Mouse (Mus musculus): Measurements from ENCODE around the gene Zbtb24. TPM values are rescaled to one million over a fixed set of nuclear protein-coding genes. Genes with fewer than 3 reads are reported as not detected.
"Not testable (repeated sequence)": the region's sequence is repeated elsewhere in the genome, so short reads cannot be mapped to it uniquely, and the experiment has no call there.

The Zbtb24 gene
- 14.6 and 14.8 TPM in 2 replicates for polyA plus RNA-seq (2015; fragmentation: Nextera tagmentation; extraction: Ambion mirVana)

DNA sequence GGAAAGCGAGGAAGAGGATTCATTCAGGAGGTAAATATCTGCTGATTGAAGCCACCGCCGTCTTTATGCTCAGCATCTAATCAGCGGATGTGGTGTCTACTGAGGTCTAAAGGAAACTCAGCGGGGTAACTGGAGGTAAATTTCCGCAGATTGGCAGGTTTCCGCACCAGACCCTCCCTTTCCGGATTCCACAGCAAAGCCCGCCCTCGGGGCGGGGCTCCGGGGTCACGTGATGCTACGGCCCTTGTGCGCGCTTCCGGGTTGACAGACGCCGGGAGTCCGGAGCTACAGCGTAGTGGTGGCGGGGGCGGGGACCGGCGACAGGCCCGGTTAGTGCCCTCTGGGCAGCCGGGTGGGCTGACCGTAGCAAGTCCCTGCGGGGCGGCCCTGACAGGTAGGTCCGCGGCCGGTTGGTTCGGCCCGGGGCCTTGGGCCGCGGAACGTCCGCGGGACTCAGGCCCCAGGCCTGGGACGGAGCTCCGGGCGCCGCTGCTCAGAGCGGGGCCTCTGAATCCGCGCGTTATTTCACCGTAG, at the start of gene Zbtb24:
Gene Zbtb24, plus strand, starts transcription at position 247 of the 534 bp plus-strand sequence.
- Histone ChIP-seq H3K9me3 (ENCODE audit: low read length) (no peaks in the 10 kb centered on the region), H3K27ac (ENCODE audit: low read length) (peak within 1 kb of the TSS; percentile 92), H3K4me1 (ENCODE audit: insufficient read depth, low read depth, low read length) (no peaks in the 10 kb centered on the region), H3K4me2 (replicated peaks; ENCODE audit: low read depth, low read length) (peak within 1 kb of the TSS; percentile 77), H3K4me3 (ENCODE audit: low read depth, low read length) (peak within 1 kb of the TSS; percentile 91), H3K27me3 (replicated peaks; ENCODE audit: insufficient read depth, low read length) (no peaks in the 10 kb centered on the region), H3K9ac (replicated peaks; ENCODE audit: low read depth) (peak within 1 kb of the TSS; percentile 93), H3K36me3 (ENCODE audit: insufficient read depth, low read length) (0 out of 2 replicates have a peak, but pooled peaks cover 4% of the 10 kb centered on the region)
- WGBS = 2% methylated on average over 43 of the region's 49 CpGs
- ATAC-seq (peak; percentile 98), DNase-seq (ENCODE audit: low spot score) (peak; percentile 97)
- no peak for TF ChIP-seq CTCF (IDR thresholded peaks at IDR 0.05)
- TF ChIP-seq EP300 (IDR thresholded peaks at IDR 0.05) = peak; percentile 69; the same call in 1 of the 2 replicates

DNA sequence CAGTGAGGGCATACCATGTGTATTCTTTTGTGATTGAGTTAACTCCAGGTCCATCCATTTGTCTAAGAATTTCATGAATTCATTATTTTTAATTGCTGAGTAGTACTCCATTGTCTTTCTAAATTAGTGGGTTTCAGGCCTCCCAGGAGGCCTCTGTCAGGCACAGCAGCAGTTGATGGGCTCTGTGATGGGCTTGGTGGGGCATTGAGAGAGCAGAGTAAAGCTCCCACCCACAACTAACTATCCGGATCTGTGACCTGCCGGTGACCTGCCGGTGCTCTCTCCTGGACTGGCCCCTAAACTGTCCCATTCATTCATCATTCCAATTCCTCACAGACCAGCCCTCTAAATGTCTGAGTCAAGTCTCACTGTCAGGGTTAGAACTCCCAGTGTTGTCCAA, 49.1 kb upstream of the Zbtb24 start:
- H3K9me3 ChIP-seq (ENCODE audit: low read length) = no peaks in the 10 kb centered on the region
- DNase-seq (ENCODE audit: low spot score) = no peak
- WGBS = 73% methylated on average over 3 of the region's 3 CpGs
- H3K4me2 ChIP-seq (replicated peaks; ENCODE audit: low read depth, low read length) = no peak overlapping the region
- H3K27ac ChIP-seq (ENCODE audit: low read length) = no peak overlapping the region
- H3K4me1 ChIP-seq (ENCODE audit: insufficient read depth, low read depth, low read length) = no peaks in the 10 kb centered on the region
- H3K36me3 ChIP-seq (ENCODE audit: insufficient read depth, low read length) = no peaks in the 10 kb centered on the region
- H3K4me3 ChIP-seq (ENCODE audit: low read depth, low read length) = no peak overlapping the region
- H3K9ac ChIP-seq (replicated peaks; ENCODE audit: low read depth) = no peak overlapping the region
- TF ChIP-seq CTCF (IDR thresholded peaks at IDR 0.05) (no peak), EP300 (IDR thresholded peaks at IDR 0.05) (no peak)
- no peak for ATAC-seq
- no peaks in the 10 kb centered on the region for H3K27me3 ChIP-seq (replicated peaks; ENCODE audit: insufficient read depth, low read length)

DNA sequence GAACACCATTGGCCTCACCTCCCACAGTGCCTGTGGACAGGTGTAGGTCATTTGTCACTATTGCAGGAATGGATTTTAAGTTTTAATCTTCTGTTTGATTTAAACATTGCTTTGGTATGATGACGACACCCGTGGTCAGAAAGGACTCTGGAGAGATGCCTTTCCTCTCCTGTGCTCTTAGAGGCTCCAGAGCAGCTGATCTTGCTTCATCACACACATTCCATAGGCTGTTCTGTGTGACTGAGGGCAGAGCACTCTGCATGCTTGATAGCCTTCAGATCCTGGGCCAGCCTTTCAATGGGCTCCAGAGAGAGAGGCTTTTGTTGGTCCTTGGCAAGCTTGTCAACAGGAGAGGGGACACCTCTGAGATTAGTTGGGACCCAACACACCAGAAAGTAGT, 46.8 kb upstream of the Zbtb24 start:
- ATAC-seq (peak; percentile 96), DNase-seq (ENCODE audit: low spot score) (peak; percentile 73)
- H3K4me3 ChIP-seq (ENCODE audit: low read depth, low read length) = no peak overlapping the region
- H3K9ac ChIP-seq (replicated peaks; ENCODE audit: low read depth) = no peak overlapping the region
- no peak overlapping the region for H3K4me2 ChIP-seq (replicated peaks; ENCODE audit: low read depth, low read length)
- no peak overlapping the region for H3K27ac ChIP-seq (ENCODE audit: low read length)
- no peaks in the 10 kb centered on the region for H3K27me3 ChIP-seq (replicated peaks; ENCODE audit: insufficient read depth, low read length)
- no peaks in the 10 kb centered on the region for H3K36me3 ChIP-seq (ENCODE audit: insufficient read depth, low read length)
- TF ChIP-seq CTCF (IDR thresholded peaks at IDR 0.05) = no peak
- peak; percentile 65; the same call in 1 of the 2 replicates for TF ChIP-seq EP300 (IDR thresholded peaks at IDR 0.05)
- no peaks in the 10 kb centered on the region for H3K4me1 ChIP-seq (ENCODE audit: insufficient read depth, low read depth, low read length)
- no peaks in the 10 kb centered on the region for H3K9me3 ChIP-seq (ENCODE audit: low read length)
- WGBS = 45% methylated on average over 2 of the region's 2 CpGs

DNA sequence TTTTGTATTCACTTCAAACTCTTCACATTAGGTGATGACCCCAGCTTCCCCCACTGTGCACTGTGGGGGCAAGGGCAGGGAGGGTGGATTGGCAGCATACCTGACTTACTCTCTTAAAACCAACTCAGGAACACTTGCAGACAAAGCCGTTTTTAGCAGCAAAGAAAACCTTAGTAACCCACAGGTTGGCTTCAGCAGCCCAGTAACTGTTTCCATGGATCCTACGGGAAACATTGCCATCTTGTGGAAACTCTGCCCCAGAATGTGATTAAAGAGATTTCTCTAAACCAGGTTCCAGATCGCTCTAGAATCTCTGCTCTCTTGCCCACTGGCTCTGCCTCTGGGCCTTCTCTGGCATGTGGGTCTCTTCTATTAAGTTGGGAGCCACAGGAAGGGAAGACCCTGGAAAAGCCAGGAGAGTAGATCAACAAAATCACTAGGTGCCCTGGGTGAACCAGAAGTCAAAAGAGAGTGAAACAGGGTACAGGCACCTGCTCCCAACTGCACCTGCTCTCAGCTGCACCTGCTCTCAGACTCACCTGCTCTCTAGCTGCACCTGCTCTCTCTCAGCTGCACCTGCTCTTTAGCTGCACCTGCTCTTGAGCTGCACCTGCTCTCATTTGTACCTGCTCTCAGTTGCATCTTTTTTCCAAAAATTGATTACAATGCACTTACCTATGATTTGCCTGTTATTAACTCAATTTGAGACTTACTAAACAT, 46.1 kb upstream of the Zbtb24 start:
- DNase-seq (ENCODE audit: low spot score) (peak; percentile 56), ATAC-seq (peak; percentile 86)
- no peaks in the 10 kb centered on the region for H3K36me3 ChIP-seq (ENCODE audit: insufficient read depth, low read length)
- H3K4me2 ChIP-seq (replicated peaks; ENCODE audit: low read depth, low read length) = no peak overlapping the region
- H3K4me1 ChIP-seq (ENCODE audit: insufficient read depth, low read depth, low read length) = no peaks in the 10 kb centered on the region
- no peak overlapping the region for H3K4me3 ChIP-seq (ENCODE audit: low read depth, low read length)
- H3K27ac ChIP-seq (ENCODE audit: low read length) = no peak overlapping the region
- H3K27me3 ChIP-seq (replicated peaks; ENCODE audit: insufficient read depth, low read length) = no peaks in the 10 kb centered on the region
- no peak overlapping the region for H3K9ac ChIP-seq (replicated peaks; ENCODE audit: low read depth)
- 36% methylated on average over 3 of the region's 3 CpGs for WGBS
- H3K9me3 ChIP-seq (ENCODE audit: low read length) = no peaks in the 10 kb centered on the region
- TF ChIP-seq EP300 (IDR thresholded peaks at IDR 0.05) = no peak
- TF ChIP-seq CTCF (IDR thresholded peaks at IDR 0.05) = peak; percentile 57

DNA sequence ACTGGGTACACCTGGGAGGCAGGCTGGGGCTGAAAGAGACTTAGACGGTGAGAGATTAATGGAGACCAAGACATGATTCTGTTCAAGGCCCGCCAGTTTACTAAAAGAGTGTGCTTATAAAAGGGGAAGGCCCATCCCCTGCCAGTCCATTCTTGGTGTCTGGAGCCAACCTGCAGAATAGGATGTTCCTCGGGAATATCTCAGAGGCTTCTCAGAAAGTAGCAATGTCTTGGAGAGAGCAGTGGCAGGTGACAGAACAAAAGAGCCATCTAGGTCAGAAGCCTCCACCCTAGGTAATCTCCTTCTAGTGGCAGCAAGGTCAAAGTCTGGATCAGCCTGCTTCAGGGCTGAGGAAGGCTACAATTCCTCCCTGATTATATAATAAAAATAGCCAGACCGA, 40.0 kb upstream of the Zbtb24 start:
- H3K4me1 ChIP-seq (ENCODE audit: insufficient read depth, low read depth, low read length); ATAC-seq; H3K9ac ChIP-seq (replicated peaks; ENCODE audit: low read depth); H3K36me3 ChIP-seq (ENCODE audit: insufficient read depth, low read length); H3K27ac ChIP-seq (ENCODE audit: low read length); H3K27me3 ChIP-seq (replicated peaks; ENCODE audit: insufficient read depth, low read length); H3K4me2 ChIP-seq (replicated peaks; ENCODE audit: low read depth, low read length); H3K9me3 ChIP-seq (ENCODE audit: low read length); DNase-seq (ENCODE audit: low spot score); H3K4me3 ChIP-seq (ENCODE audit: low read depth, low read length): not testable (repeated sequence)
- 85% methylated on average over 4 of the region's 4 CpGs for WGBS

DNA sequence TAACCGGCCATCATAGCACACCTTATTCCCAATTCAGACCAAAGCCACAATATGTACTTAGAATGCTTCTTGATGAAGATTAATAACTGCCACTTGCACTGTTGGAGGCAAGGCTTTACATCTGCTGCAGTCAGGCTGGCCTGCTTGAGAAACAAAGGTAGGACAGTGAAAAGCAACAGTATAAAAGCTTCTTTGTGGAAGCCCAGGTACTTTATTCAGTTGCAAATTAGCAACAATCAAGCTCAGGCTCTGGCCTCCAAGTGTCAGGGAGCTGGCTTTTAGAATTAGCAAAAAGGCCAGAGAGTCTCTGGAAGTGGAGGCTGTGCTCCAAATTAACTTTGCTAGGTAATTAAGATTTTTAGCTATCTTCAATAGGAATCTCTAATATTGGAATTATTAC, 39.4 kb upstream of the Zbtb24 start:
- not testable (repeated sequence) for H3K9ac ChIP-seq (replicated peaks; ENCODE audit: low read depth); H3K4me2 ChIP-seq (replicated peaks; ENCODE audit: low read depth, low read length); H3K27ac ChIP-seq (ENCODE audit: low read length); ATAC-seq; H3K36me3 ChIP-seq (ENCODE audit: insufficient read depth, low read length); H3K27me3 ChIP-seq (replicated peaks; ENCODE audit: insufficient read depth, low read length); H3K9me3 ChIP-seq (ENCODE audit: low read length); H3K4me3 ChIP-seq (ENCODE audit: low read depth, low read length); H3K4me1 ChIP-seq (ENCODE audit: insufficient read depth, low read depth, low read length); DNase-seq (ENCODE audit: low spot score)
- 89% methylated on average over 1 of the region's 1 CpGs for WGBS

DNA sequence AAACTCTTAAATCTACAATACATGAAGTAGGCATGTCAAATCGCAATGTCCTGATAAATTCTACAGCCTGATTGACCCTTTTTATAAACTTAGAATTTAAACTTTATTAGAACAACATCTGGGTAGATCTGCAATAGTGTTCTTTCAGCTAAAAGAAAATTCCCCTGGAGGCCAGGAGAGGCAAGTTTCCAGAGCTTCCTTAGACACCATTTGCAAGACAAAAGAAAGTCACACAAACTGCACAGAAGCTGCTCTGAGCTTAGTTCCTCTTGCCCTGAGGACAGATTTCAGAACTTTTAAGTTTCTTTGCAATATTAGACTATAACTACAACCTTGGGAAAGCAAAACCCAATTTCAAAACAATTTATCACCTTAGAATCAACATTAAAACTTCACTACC, 36.7 kb upstream of the Zbtb24 start:
- not testable (repeated sequence) for H3K9ac ChIP-seq (replicated peaks; ENCODE audit: low read depth); H3K27me3 ChIP-seq (replicated peaks; ENCODE audit: insufficient read depth, low read length); H3K4me3 ChIP-seq (ENCODE audit: low read depth, low read length); H3K9me3 ChIP-seq (ENCODE audit: low read length); H3K36me3 ChIP-seq (ENCODE audit: insufficient read depth, low read length); H3K4me1 ChIP-seq (ENCODE audit: insufficient read depth, low read depth, low read length); H3K4me2 ChIP-seq (replicated peaks; ENCODE audit: low read depth, low read length); ATAC-seq; DNase-seq (ENCODE audit: low spot score); H3K27ac ChIP-seq (ENCODE audit: low read length)
- WGBS = 80% methylated on average over 1 of the region's 1 CpGs

DNA sequence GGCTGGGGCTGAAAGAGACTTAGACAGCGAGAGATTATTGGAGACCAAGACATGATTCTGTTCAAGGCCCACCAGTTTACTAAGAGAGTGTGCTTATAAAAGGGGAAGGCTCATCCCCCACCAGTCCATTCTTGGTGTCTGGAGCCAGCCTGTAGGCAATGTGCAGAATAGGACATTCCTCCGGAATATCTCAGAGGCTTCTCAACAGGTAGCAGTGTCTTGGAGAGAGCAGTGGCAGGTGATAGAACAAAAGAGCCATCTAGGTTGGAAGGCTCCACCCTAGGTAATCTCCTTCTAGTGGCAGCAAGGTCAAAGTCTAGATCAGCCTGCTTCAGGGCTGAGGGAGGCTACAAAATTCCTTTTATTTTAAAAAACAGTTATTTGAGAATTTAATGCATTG, 34.8 kb upstream of the Zbtb24 start:
- not testable (repeated sequence) for H3K27me3 ChIP-seq (replicated peaks; ENCODE audit: insufficient read depth, low read length); DNase-seq (ENCODE audit: low spot score); H3K4me2 ChIP-seq (replicated peaks; ENCODE audit: low read depth, low read length); H3K36me3 ChIP-seq (ENCODE audit: insufficient read depth, low read length); H3K27ac ChIP-seq (ENCODE audit: low read length); H3K4me1 ChIP-seq (ENCODE audit: insufficient read depth, low read depth, low read length); H3K9me3 ChIP-seq (ENCODE audit: low read length); ATAC-seq; H3K4me3 ChIP-seq (ENCODE audit: low read depth, low read length); H3K9ac ChIP-seq (replicated peaks; ENCODE audit: low read depth)
- 90% methylated on average over 2 of the region's 2 CpGs for WGBS
